Mouse (Mus musculus) mesoderm, embryonic 11.5 days (tissue): ENCODE results near the gene Sult1c1.
"Not testable (repeated sequence)": the region's sequence is repeated elsewhere in the genome, so short reads cannot be mapped to it uniquely, and the experiment has no call there.

Experiments used
- DNase-seq: peaks from one replicate; pipeline ENCODE4 v3.0.0-alpha.2; 2012; ENCODE audit warnings: low read depth, low spot score

Gene Sult1c1

GRCm38 (mm10) chr17:53990574-53990973, at the start of gene Sult1c1:
Gene Sult1c1, minus strand, starts transcription at chr17:53990674.
- DNase-seq, result no peak

- peak; percentile 23 for DNase-seq
Observed at GRCm38 (mm10) chr17:54014204-54014603, 23.7 kb upstream of the Sult1c1 start.

DNA sequence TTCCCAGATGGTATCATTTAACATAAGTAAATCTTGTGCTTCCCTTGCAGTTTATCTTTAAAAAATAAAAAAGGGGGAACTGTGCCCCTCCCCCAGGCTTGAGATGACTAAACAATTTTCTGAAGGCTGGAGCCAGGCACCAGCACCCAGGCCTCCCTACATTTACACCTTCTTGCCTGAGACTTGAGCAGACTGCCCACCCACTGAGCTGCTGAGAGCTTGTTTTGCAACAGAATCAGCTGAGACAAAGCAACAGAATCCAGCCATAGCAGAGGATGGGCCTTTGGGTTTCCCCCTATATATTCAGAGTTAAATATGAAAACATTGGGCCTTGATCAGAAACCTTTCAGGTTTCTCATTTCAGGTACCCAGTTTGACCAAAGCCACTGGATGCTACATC, 20.7 kb upstream of the Sult1c1 start:
- no peak for DNase-seq

DNA sequence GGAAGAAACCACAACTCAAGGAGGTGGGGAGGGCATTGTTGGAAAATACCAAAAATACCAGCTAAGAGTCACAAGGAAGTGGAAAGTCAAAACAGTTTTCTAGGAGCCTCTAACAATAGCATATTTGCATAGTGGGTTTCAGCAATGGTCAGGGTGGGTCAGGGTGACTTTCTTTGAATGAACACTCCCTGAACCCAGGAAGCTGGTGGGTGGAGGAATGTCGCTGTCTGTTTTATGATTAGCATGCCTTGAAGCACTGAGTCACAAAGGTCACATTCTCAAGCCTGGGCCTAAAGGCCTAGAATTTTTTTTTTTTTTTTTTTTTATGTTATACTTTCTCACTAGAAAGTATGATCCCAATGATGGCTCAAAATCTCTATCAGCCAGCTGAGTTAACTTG, 20.1 kb upstream of the Sult1c1 start:
- DNase-seq, result not testable (repeated sequence)

- no peak for DNase-seq
Observed at GRCm38 (mm10) chr17:54003522-54003921, 13.0 kb upstream of the Sult1c1 start.

DNA sequence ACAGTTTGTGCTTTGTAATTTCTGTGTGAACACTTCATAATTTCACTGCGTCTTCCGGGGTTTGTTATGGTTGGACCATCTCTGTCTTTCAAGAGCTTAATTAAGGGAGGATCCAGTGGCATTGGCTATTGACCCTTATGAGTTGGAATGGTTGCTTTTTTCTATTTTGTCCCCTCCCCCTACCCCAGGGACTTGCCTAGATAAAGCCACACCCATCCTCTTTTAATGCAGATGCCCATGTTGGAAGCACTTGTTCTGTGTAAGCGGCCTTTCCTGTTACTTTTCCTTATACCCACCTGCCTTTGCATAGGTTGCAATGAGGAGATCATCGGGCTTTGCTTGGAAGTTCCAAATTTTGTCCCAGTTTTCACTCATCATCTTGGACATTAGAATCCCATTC, 16.9 kb downstream of the Sult1c1 start:
- DNase-seq, result no peak

DNA sequence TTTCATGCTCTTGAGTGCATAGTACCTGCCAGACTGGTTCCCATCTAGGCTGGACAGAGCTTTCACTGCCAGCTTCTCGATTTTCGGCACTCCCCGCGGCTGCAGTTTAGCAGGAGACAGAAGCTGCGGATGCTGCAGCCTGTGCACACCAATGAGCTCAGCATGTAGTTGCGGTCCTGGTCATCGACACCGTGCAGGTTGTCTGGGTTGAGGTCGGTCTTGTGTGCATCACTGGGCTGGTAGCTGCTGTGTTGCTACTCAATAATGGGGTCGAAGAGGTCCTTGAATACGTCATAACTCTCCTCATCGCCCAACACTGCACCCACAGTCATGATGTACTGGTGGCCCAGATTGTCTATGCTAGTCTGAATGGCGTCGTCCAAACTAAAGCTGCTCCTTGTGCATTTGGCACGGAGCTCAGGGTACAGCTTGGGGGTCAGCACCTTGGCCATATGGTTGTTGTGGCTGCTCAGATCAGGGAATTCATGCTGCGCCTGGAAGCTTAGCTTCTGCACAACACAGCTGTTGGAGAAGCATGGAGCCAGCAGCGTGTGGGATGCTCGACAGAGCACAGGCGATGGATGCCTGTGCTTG, 48.8 kb downstream of the Sult1c1 start:
- DNase-seq, result no peak

DNA sequence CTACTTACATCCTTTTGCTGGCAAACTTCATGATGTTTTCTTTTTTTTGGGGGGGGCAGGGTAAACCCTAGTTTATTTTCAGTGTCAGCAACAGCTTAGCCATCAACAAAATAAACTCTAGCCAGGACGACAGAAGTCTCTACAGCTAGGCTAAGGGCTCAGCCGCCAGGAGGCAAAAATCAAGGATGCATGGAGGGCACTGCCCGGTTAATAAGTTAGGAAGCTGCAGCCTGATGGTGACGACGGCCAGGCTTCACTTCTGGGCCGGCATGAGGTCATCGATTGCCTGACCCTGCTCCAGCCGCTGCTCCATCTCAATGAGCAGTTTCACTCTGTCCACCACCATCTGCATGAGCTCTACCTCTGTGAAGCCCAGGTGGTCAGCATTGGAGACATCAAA, 49.7 kb downstream of the Sult1c1 start:
- no peak for DNase-seq
